Mouse (Mus musculus): ENCODE data around the gene 1700013F07Rik. TPM values are rescaled to one million over a fixed set of nuclear protein-coding genes. Genes with fewer than 3 reads are reported as not detected.
"Not testable (repeated sequence)": the region's sequence is repeated elsewhere in the genome, so short reads cannot be mapped to it uniquely, and the experiment has no call there.

1700013F07Rik gene
- total and polyA plus RNA-seq, 2 experiments from 2014 or later: 1.8 to 4.5 TPM

DNA sequence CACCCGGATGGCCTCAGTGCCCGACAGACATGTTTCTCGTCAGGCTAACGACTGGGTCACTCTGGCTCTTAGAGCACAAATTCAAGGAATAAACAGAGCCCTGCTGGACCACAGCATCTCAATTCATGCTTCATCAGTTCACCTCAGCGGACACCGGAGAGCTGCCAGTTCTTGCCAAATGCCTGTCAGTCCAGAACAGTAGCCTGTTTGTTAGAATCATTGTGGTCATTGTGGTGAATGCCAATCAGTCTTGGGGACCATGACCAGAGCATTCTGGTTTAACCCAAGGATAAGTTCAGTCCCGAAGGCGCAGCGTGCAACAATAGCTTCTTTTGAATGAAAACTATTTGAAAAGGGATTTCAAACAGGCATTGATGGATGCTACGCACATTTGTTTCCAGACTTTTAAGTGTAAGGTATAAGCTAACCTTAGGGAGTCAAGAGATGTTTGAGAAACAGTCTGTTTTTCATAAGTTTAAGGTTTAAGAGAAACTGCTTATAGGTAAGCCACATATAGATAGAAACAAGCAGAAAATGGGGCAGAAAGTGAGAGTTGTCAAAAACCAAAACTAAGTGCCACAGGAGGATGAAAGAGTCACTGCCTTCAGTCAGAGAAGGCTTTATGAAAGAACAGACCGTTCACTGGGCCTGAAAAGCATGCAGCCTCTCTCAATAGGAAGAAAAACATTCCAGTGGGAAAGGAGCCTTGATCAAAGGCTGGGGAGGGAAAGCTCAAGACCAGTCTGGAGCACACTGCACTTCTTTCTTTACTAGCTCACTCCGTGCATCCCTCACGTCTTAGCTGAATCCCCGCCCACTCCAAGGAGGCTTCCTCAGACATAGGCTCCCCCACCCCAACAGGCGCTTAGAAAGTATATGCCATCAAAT is 34.3 kb downstream of the 1700013F07Rik start:
- peak overlapping the region; percentile 41; the same call in 1 of the 2 replicates for H3K27ac ChIP-seq (ENCODE audit: low read depth, low read length)
- no peak overlapping the region for H3K9ac ChIP-seq
- TF ChIP-seq CTCF (IDR thresholded peaks at IDR 0.05; ENCODE audit: low read depth): no peak
- H3K4me1 ChIP-seq (ENCODE audit: insufficient read depth): peaks cover 8% of the 10 kb centered on the region; the same call in 1 of the 2 replicates
- 8% methylated on average over 15 of the region's 15 CpGs for WGBS
- no peak overlapping the region for H3K4me3 ChIP-seq (ENCODE audit: low read depth, low read length)
- H3K9me3 ChIP-seq (ENCODE audit: low read length): no peaks in the 10 kb centered on the region
- no peak; the same call in 1 of the 2 replicates for ATAC-seq
- peak; percentile 44 for DNase-seq
- no peaks in the 10 kb centered on the region for H3K27me3 ChIP-seq (ENCODE audit: insufficient read depth, low read length)
- H3K4me2 ChIP-seq (ENCODE audit: low read depth): no peak overlapping the region
- H3K36me3 ChIP-seq (ENCODE audit: insufficient read depth): no peaks in the 10 kb centered on the region

DNA sequence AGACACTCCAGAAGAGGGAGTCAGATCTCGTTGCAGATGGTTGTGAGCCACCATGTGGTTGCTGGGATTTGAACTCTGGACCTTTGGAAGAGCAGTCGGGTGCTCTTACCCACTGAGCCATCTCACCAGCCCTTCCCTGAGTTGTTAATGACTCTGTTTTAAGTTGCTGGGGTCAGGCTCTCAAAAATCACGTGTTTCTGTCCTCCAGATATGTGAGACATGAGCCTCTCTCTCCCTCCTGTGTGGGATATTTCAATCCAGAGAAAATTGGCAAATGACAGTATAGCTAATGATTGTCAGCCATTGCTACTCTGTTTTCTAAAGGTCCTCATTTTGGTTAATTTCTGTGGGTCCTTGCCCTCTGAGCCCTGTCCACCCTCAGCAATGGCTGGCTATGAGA is 35.7 kb downstream of the 1700013F07Rik start:
- H3K9me3 ChIP-seq (ENCODE audit: low read length); H3K27ac ChIP-seq (ENCODE audit: low read depth, low read length); H3K4me2 ChIP-seq (ENCODE audit: low read depth); DNase-seq; H3K4me3 ChIP-seq (ENCODE audit: low read depth, low read length); H3K36me3 ChIP-seq (ENCODE audit: insufficient read depth); ATAC-seq; H3K27me3 ChIP-seq (ENCODE audit: insufficient read depth, low read length); H3K4me1 ChIP-seq (ENCODE audit: insufficient read depth); H3K9ac ChIP-seq: not testable (repeated sequence)
- 67% methylated on average over 2 of the region's 3 CpGs for WGBS

DNA sequence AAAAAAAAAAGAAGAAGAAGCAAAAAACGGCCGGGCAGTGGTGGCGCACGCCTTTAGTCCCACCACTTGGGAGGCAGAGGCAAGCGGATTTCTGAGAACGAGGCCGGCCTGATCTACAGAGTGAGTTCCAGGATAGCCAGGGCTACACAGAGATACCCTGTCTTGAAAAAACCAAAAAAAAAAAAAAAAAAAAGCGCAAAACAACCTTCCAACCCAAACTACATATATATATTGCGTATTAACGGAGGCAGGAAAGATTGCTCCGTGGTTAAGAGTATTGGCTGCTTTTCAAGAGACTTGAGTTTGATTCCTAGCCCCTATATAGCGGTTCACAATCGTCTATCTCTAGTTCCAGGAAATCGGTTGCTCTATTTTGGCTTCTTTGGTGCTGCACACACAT is 36.9 kb downstream of the 1700013F07Rik start:
- DNase-seq (no peak), ATAC-seq (no peak)
- Histone ChIP-seq H3K9me3 (ENCODE audit: low read length) (no peaks in the 10 kb centered on the region), H3K27ac (ENCODE audit: low read depth, low read length) (no peak overlapping the region), H3K36me3 (ENCODE audit: insufficient read depth) (no peaks in the 10 kb centered on the region), H3K27me3 (ENCODE audit: insufficient read depth, low read length) (no peaks in the 10 kb centered on the region), H3K4me3 (ENCODE audit: low read depth, low read length) (no peak overlapping the region), H3K4me1 (ENCODE audit: insufficient read depth) (peaks cover 8% of the 10 kb centered on the region; the same call in 1 of the 2 replicates), H3K9ac (no peak overlapping the region), H3K4me2 (ENCODE audit: low read depth) (0 out of 2 replicates have a peak overlapping the region, but pooled peaks have one; percentile 78)
- WGBS: 89% methylated on average over 14 of the region's 14 CpGs
- TF ChIP-seq CTCF (IDR thresholded peaks at IDR 0.05; ENCODE audit: low read depth): no peak

DNA sequence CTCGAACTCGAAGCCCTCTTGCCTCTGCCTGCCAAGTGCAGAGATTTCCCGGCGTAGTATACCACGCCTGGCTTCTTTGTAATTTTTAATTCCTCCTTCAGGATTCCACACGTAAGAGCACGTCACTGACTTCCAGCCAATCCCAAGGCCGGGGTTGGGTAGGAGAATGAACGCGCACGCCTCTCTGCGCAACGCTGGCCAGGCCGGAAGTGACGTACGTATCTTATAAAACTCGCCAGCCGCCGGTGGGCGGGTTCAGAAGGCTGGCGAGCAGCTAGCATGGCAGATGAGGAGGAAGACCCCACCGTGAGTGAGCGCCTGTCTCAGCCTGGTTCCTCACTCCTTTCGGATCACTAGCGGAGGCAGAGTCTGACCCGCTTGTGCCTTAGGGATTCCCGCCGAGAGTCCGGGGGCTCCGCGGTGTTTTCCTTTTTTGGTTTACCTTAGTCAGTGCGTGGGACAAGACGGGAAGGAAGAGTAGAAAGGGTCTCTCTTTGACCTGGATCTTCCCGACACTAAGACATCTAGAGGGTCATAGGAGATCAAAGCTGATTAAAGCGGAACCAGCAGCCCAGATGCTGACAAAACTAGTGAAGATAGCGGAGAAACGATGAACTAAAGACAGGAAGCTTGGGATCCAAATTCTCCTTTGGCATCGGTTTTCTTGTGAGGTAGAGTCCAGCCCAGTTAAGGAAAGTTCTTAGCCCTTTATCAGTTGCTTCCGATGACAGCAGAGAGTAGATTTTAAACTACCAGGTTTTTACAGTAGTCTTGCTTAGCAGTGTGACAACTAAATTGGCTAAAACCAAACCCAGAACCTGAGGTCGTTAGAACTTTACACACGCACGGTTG is 37.7 kb downstream of the 1700013F07Rik start, which contains the start of gene Taf13:
Taf13 (plus strand) TSS at position 256 of the 852 bp plus-strand sequence.
- H3K36me3 ChIP-seq (ENCODE audit: insufficient read depth): no peaks in the 10 kb centered on the region
- H3K9me3 ChIP-seq (ENCODE audit: low read length): no peaks in the 10 kb centered on the region
- peak; percentile 99 for ATAC-seq
- peak within 1 kb of the TSS; percentile 83 for H3K27ac ChIP-seq (ENCODE audit: low read depth, low read length)
- H3K4me2 ChIP-seq (ENCODE audit: low read depth): peak within 1 kb of the TSS; percentile 78
- H3K4me1 ChIP-seq (ENCODE audit: insufficient read depth): peaks cover 8% of the 10 kb centered on the region; the same call in 1 of the 2 replicates
- peak within 1 kb of the TSS; percentile 80 for H3K9ac ChIP-seq
- peak within 1 kb of the TSS; percentile 77 for H3K4me3 ChIP-seq (ENCODE audit: low read depth, low read length)
- no peak for TF ChIP-seq CTCF (IDR thresholded peaks at IDR 0.05; ENCODE audit: low read depth)
- peak; percentile 99 for DNase-seq
- 1% methylated on average over 42 of the region's 42 CpGs for WGBS
- H3K27me3 ChIP-seq (ENCODE audit: insufficient read depth, low read length): no peaks in the 10 kb centered on the region

DNA sequence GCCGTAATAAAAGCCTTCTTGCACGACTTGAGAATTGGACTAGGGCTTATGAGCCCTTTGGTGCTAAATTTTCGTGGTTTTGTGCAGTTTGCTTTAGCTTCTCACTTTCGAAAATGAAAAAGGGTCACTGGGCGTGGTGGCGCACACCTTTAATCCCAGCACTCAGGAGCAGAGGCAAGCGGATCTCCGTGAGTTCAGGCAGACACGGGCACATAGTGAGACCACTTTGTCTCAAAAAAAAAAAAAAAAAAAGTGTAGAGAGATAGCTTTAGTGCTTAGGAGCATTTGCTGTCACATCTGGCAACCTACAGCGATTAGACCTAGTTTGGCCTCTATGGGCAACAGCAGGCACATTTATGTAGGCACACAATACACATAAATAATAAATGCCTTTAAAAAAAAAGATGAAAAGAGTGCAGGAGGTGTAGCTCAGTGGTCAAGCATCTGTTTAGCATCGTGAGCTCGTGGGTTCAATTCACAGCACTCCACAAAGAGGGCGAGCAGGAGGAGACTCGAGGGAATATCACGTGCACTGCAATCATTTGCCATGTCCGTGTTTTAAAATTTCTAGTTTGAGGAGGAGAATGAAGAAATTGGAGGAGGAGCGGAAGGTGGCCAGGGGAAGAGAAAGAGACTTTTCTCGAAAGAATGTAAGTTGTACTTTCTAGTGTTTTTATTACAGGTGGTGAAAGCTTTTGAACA is 38.5 kb downstream of the 1700013F07Rik start:
- DNase-seq (no peak), ATAC-seq (no peak)
- Histone ChIP-seq H3K9ac (peak overlapping the region; percentile 80), H3K4me1 (ENCODE audit: insufficient read depth) (peaks cover 8% of the 10 kb centered on the region; the same call in 1 of the 2 replicates), H3K36me3 (ENCODE audit: insufficient read depth) (no peaks in the 10 kb centered on the region), H3K4me2 (ENCODE audit: low read depth) (peak overlapping the region; percentile 78), H3K4me3 (ENCODE audit: low read depth, low read length) (peak overlapping the region; percentile 77), H3K9me3 (ENCODE audit: low read length) (no peaks in the 10 kb centered on the region), H3K27ac (ENCODE audit: low read depth, low read length) (no peak overlapping the region), H3K27me3 (ENCODE audit: insufficient read depth, low read length) (no peaks in the 10 kb centered on the region)
- WGBS: 50% methylated on average over 18 of the region's 18 CpGs
- no peak for TF ChIP-seq CTCF (IDR thresholded peaks at IDR 0.05; ENCODE audit: low read depth)

DNA sequence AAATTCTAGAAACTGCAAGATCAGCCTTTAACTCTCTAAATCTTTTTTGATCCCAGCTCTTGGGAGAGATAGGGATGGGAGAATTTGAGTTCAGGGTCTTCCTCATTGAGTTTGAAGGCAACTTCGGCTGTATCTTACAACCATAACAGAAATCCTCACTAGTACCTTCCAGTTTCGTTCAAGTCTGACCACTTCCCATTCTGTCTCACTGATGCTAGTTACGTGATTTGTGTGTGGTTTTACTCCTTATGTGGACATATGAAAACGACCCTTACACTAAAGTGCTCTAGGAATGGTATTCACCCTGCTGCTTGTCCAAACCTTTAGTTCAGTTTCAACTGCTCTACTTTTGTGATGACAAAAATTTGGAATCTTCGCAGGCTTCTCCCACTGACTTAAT is 40.1 kb downstream of the 1700013F07Rik start:
- WGBS: 91% methylated on average over 5 of the region's 5 CpGs
- Histone ChIP-seq H3K36me3 (ENCODE audit: insufficient read depth) (0 out of 2 replicates have a peak, but pooled peaks cover 3% of the 10 kb centered on the region), H3K4me3 (ENCODE audit: low read depth, low read length) (no peak overlapping the region), H3K9me3 (ENCODE audit: low read length) (no peaks in the 10 kb centered on the region), H3K4me2 (ENCODE audit: low read depth) (no peak overlapping the region), H3K9ac (no peak overlapping the region), H3K4me1 (ENCODE audit: insufficient read depth) (peaks cover 8% of the 10 kb centered on the region; the same call in 1 of the 2 replicates), H3K27ac (ENCODE audit: low read depth, low read length) (no peak overlapping the region), H3K27me3 (ENCODE audit: insufficient read depth, low read length) (no peaks in the 10 kb centered on the region)
- DNase-seq (no peak), ATAC-seq (no peak)
- no peak for TF ChIP-seq CTCF (IDR thresholded peaks at IDR 0.05; ENCODE audit: low read depth)

All from forebrain, postnatal 0 days (tissue).